Mouse (Mus musculus): ENCODE results near the gene Abat. TPM values are rescaled to one million over a fixed set of nuclear protein-coding genes. Genes with fewer than 3 reads are reported as not detected.

Gene Abat
- total RNA-seq, 1 experiment from 2014 or later: 61.8 TPM

Small RNA genes within 50 kb of the gene (microRNA-seq; reads per million reads assigned to microRNA genes)
- gene Gm22137: 0 reads per million in 2 experiments

Other genes starting within 250 kb of the Abat start
- gene Tmem114, start 88.3 kb upstream of the Abat start, total RNA-seq (2021): not detected in 2 replicates
- 11.7 and 18.3 TPM in 2 replicates for gene Mettl22, start 42.6 kb upstream of the Abat start, total RNA-seq (2021)
- 64.6 and 66.8 TPM in 2 replicates for gene Pmm2, start 124.2 kb downstream of the Abat start, total RNA-seq (2021)
- gene Tmem186, start 124.3 kb downstream of the Abat start, total RNA-seq (2021): 22.7 and 23.9 TPM in 2 replicates
- gene Carhsp1, start 158.7 kb downstream of the Abat start, total RNA-seq (2021): 91.2 and 94.1 TPM in 2 replicates
- gene Gm5767, start 167.3 kb downstream of the Abat start, total RNA-seq (2021): not detected in 2 replicates

All from adrenal gland, postnatal 25 days (tissue).